ENCODE assay signal across 8 mouse cellular contexts in genomic region chr15:98608784-98609250, GRCm38 (mm10). TPM values are rescaled to one million over a fixed set of nuclear protein-coding genes. Genes with fewer than 3 reads are reported as not detected.
DNase-seq lines count a peak whose midpoint lies in the region; ATAC-seq and TF ChIP-seq lines count a peak whose summit lies in the region.

No protein-coding gene starts in this region.

- H3K4me3 ChIP-seq in heart, embryonic 14.5 days (ENCODE audit: control insufficient read depth in 1 of 2, insufficient read depth in 1 of 2, low read depth in 1 of 2, low read length in 2 of 2): peak overlapping the region; percentile 84 to 90
- peak overlapping the region; percentile 88 for H3K4me3 ChIP-seq in limb, embryonic 11.5 days (ENCODE audit: low read depth, low read length)
- H3K4me3 ChIP-seq in midbrain, postnatal 0 days (ENCODE audit: low read depth, low read length): peak overlapping the region; percentile 92

- peak overlapping the region; percentile 99 for H3K9ac ChIP-seq in heart, embryonic 14.5 days (ENCODE audit: low read length)
- H3K9ac ChIP-seq in limb, embryonic 11.5 days (ENCODE audit: low read length): peak overlapping the region; percentile 90
- peak overlapping the region; percentile 86 for H3K9ac ChIP-seq in midbrain, postnatal 0 days (replicated peaks; ENCODE audit: low read length, poor library complexity, severe bottlenecking)

- H3K9me3 ChIP-seq in heart, embryonic 14.5 days (ENCODE audit: control insufficient read depth, low read length): no peaks in the 10 kb centered on the region
- H3K9me3 ChIP-seq in limb, embryonic 11.5 days (ENCODE audit: control insufficient read depth, low read length): no peaks in the 10 kb centered on the region
- no peaks in the 10 kb centered on the region for H3K9me3 ChIP-seq in midbrain, postnatal 0 days (ENCODE audit: low read length)

- TF ChIP-seq CTCF in midbrain, postnatal 0 days (IDR thresholded peaks at IDR 0.05): no peak

- H3K4me1 ChIP-seq in heart, embryonic 14.5 days (ENCODE audit: control insufficient read depth in 2 of 2, insufficient read depth in 2 of 2, low read length in 2 of 2): peaks cover 28 to 40% of the 10 kb centered on the region in 2 experiments
- H3K4me1 ChIP-seq in limb, embryonic 11.5 days (ENCODE audit: control insufficient read depth, insufficient read depth, low read length): peaks cover 17% of the 10 kb centered on the region
- peaks cover 12% of the 10 kb centered on the region for H3K4me1 ChIP-seq in midbrain, postnatal 0 days (ENCODE audit: insufficient read depth, low read length)

- DNase-seq in layer of hippocampus, postnatal 10 days (ENCODE audit: low spot score in 2 of 2): peak; percentile 33 to 37
- DNase-seq in layer of hippocampus, adult 11-12 months (ENCODE audit: low spot score): no peak
- peak; percentile 34 for DNase-seq in cerebellum, adult 9-10 months
- DNase-seq in limb, embryonic 11.5 days (ENCODE audit: low spot score): peak; percentile 58
- peak; percentile 12 for DNase-seq in midbrain, postnatal 0 days (ENCODE audit: low spot score)
- no peak for DNase-seq in Muller cell, postnatal 12 days (ENCODE audit: inconsistent ontology term)
- no peak for DNase-seq in frontal cortex, postnatal 10 days (ENCODE audit: low spot score in 2 of 2)

- peak overlapping the region; percentile 98 to 99 for H3K27ac ChIP-seq in heart, embryonic 14.5 days (replicated peaks in 1 of 2; ENCODE audit: control insufficient read depth in 1 of 2, insufficient read depth in 1 of 2, low read depth in 2 of 2, low read length in 2 of 2)
- peak overlapping the region; percentile 88 for H3K27ac ChIP-seq in limb, embryonic 11.5 days (replicated peaks; ENCODE audit: low read depth, low read length)
- H3K27ac ChIP-seq in midbrain, postnatal 0 days (ENCODE audit: low read depth, low read length): peak overlapping the region; percentile 77; the same call in 1 of the 2 replicates

- peaks cover 13% of the 10 kb centered on the region for H3K36me3 ChIP-seq in heart, embryonic 14.5 days (ENCODE audit: control insufficient read depth, insufficient read depth, low read length)
- peaks cover 10% of the 10 kb centered on the region for H3K36me3 ChIP-seq in limb, embryonic 11.5 days (ENCODE audit: control insufficient read depth, insufficient read depth, low read length)
- peaks cover 7% of the 10 kb centered on the region for H3K36me3 ChIP-seq in midbrain, postnatal 0 days (ENCODE audit: insufficient read depth, low read length)

- H3K4me2 ChIP-seq in heart, embryonic 14.5 days (ENCODE audit: low read length): peak overlapping the region; percentile 90
- H3K4me2 ChIP-seq in limb, embryonic 11.5 days (ENCODE audit: low read depth, severe bottlenecking): peak overlapping the region; percentile 96
- H3K4me2 ChIP-seq in midbrain, postnatal 0 days (ENCODE audit: low read depth, low read length, poor library complexity, severe bottlenecking): peak overlapping the region; percentile 93

- no peaks in the 10 kb centered on the region for H3K27me3 ChIP-seq in heart, embryonic 14.5 days (ENCODE audit: control insufficient read depth, insufficient read depth, low read length)
- H3K27me3 ChIP-seq in limb, embryonic 11.5 days (ENCODE audit: control insufficient read depth, insufficient read depth, low read length): no peaks in the 10 kb centered on the region
- no peaks in the 10 kb centered on the region for H3K27me3 ChIP-seq in midbrain, postnatal 0 days (ENCODE audit: insufficient read depth, low read length)

- ATAC-seq in heart, embryonic 14.5 days (ENCODE audit: insufficient number of reproducible peaks, insufficient read depth, low FRiP score, low read depth): no peak
- ATAC-seq in limb, embryonic 11.5 days (ENCODE audit: insufficient number of reproducible peaks, low FRiP score, low TSS enrichment, low read depth): peak; percentile 33
- peak; percentile 18 for ATAC-seq in midbrain, postnatal 0 days (ENCODE audit: low FRiP score)

- 3% methylated on average over 8 of the region's 26 CpGs for WGBS in heart, embryonic 14.5 days
- 0% methylated on average over 7 of the region's 26 CpGs for WGBS in limb, embryonic 11.5 days
- WGBS in midbrain, postnatal 0 days: 0% methylated on average over 7 of the region's 26 CpGs

RNA-seq across cellular contexts. Expression of gene Adcy6, which starts 1.1 kb away (rescaled TPM):
- total RNA-seq in layer of hippocampus, postnatal 10 days (2021): 10 to 100 TPM; 41.4 to 44.6 TPM
- 35.2 and 43.7 TPM in 2 replicates for polyA plus RNA-seq in heart, embryonic 14.5 days (2014; fragmentation: Nextera tagmentation; extraction: Ambion mirVana)
- polyA plus RNA-seq in limb, embryonic 11.5 days (2014; fragmentation: Nextera tagmentation; extraction: Ambion mirVana): 16.2 and 18.9 TPM in 2 replicates
- 38.0 and 40.3 TPM in 2 replicates for total RNA-seq in midbrain, postnatal 0 days (2014; rRNA removed)
- 5.5 and 7.2 TPM in 2 replicates for polyA plus RNA-seq in midbrain, postnatal 0 days (2015; fragmentation: Nextera tagmentation; extraction: Ambion mirVana)

RNA-seq across cellular contexts. Expression of gene Cacnb3, which starts 21.8 kb away (rescaled TPM):
- total RNA-seq in layer of hippocampus, postnatal 10 days (2021): 100 to 1,000 TPM; 139 to 147 TPM
- 6.1 and 6.6 TPM in 2 replicates for polyA plus RNA-seq in heart, embryonic 14.5 days (2014; fragmentation: Nextera tagmentation; extraction: Ambion mirVana)
- polyA plus RNA-seq in limb, embryonic 11.5 days (2014; fragmentation: Nextera tagmentation; extraction: Ambion mirVana): 23.4 and 25.1 TPM in 2 replicates
- 211 and 239 TPM in 2 replicates for total RNA-seq in midbrain, postnatal 0 days (2014; rRNA removed)
- 150 and 155 TPM in 2 replicates for polyA plus RNA-seq in midbrain, postnatal 0 days (2015; fragmentation: Nextera tagmentation; extraction: Ambion mirVana)

RNA-seq across cellular contexts. Expression of gene 4930415O20Rik, which starts 38.0 kb away (rescaled TPM):
- total RNA-seq in layer of hippocampus, postnatal 10 days (2021): not detected
- polyA plus RNA-seq in heart, embryonic 14.5 days (2014; fragmentation: Nextera tagmentation; extraction: Ambion mirVana): 0.53 and 0.66 TPM in 2 replicates
- 0.29 TPM in 1 of 2 replicates, not detected in the other for polyA plus RNA-seq in limb, embryonic 11.5 days (2014; fragmentation: Nextera tagmentation; extraction: Ambion mirVana)
- 0.82 TPM in 1 of 2 replicates, not detected in the other for total RNA-seq in midbrain, postnatal 0 days (2014; rRNA removed)
- 0.31 TPM in 1 of 2 replicates, not detected in the other for polyA plus RNA-seq in midbrain, postnatal 0 days (2015; fragmentation: Nextera tagmentation; extraction: Ambion mirVana)

RNA-seq across cellular contexts. Expression of gene Ccnt1, which starts 38.1 kb away (rescaled TPM):
- total RNA-seq in layer of hippocampus, postnatal 10 days (2021): 10 to 100 TPM; 36.0 to 51.6 TPM
- polyA plus RNA-seq in heart, embryonic 14.5 days (2014; fragmentation: Nextera tagmentation; extraction: Ambion mirVana): 34.0 and 39.2 TPM in 2 replicates
- 62.9 and 66.2 TPM in 2 replicates for polyA plus RNA-seq in limb, embryonic 11.5 days (2014; fragmentation: Nextera tagmentation; extraction: Ambion mirVana)
- total RNA-seq in midbrain, postnatal 0 days (2014; rRNA removed): 36.1 and 54.6 TPM in 2 replicates
- polyA plus RNA-seq in midbrain, postnatal 0 days (2015; fragmentation: Nextera tagmentation; extraction: Ambion mirVana): 47.4 and 49.7 TPM in 2 replicates

RNA-seq across cellular contexts. Expression of gene Ddx23, which starts 53.9 kb away (rescaled TPM):
- total RNA-seq in layer of hippocampus, postnatal 10 days (2021): 10 to 100 TPM; 78.3 to 81.4 TPM
- 16.9 and 18.2 TPM in 2 replicates for polyA plus RNA-seq in heart, embryonic 14.5 days (2014; fragmentation: Nextera tagmentation; extraction: Ambion mirVana)
- polyA plus RNA-seq in limb, embryonic 11.5 days (2014; fragmentation: Nextera tagmentation; extraction: Ambion mirVana): 24.8 and 27.7 TPM in 2 replicates
- total RNA-seq in midbrain, postnatal 0 days (2014; rRNA removed): 46.7 and 50.5 TPM in 2 replicates
- polyA plus RNA-seq in midbrain, postnatal 0 days (2015; fragmentation: Nextera tagmentation; extraction: Ambion mirVana): 14.0 and 20.5 TPM in 2 replicates

Comparison
In these comparisons a context has a peak if more than half of its experiments do, and no peak if none do; other contexts are left out.
1. DNase-seq: peak in layer of hippocampus, postnatal 10 days (2 of 2), cerebellum, adult 9-10 months (single experiment), limb, embryonic 11.5 days (single experiment) and midbrain, postnatal 0 days (single experiment); none in layer of hippocampus, adult 11-12 months (single experiment), Muller cell, postnatal 12 days (single experiment) and frontal cortex, postnatal 10 days (0 of 2).
2. Peak in every context shown above with its lines, with median percentiles within 50 percentile points of each other: H3K27ac ChIP-seq, H3K4me2 ChIP-seq, H3K4me3 ChIP-seq and H3K9ac ChIP-seq.